Mouse (Mus musculus) liver, postnatal 0 days (tissue): ENCODE measurements around the gene Gm10912. TPM values are rescaled to one million over a fixed set of nuclear protein-coding genes. Genes with fewer than 3 reads are reported as not detected.

Source experiments
- ATAC-seq: fragments of 200-750 bp; cut with Nextera tagmentation; 2 replicates; pipeline ENCODE4 v1.8.0; 2017; ENCODE audit warnings: mild to moderate bottlenecking, moderate library complexity
- DNase-seq: peaks from one replicate; pipeline ENCODE4 v3.0.0-alpha.2; 2016
- H3K27ac ChIP-seq: fragments of 300-500 bp; sonication (generic); 2 replicates; pipeline ENCODE4 v1.5.1; 2014; ENCODE audit warnings: antibody characterized with exemption, moderate library complexity, mild to moderate bottlenecking, low read depth
- H3K27me3 ChIP-seq: fragments of 300-500 bp; sonication (generic); 2 replicates; pipeline ENCODE4 v1.6.1; 2014; ENCODE audit warnings: low read length, control low read depth, mixed read lengths; ENCODE audit not compliant: insufficient read depth
- H3K36me3 ChIP-seq: fragments of 300-500 bp; sonication (generic); replicated peaks from 2 replicates; pipeline ENCODE4 v1.6.1; 2014; ENCODE audit warnings: mild to moderate bottlenecking, control low read depth, low read length, moderate library complexity, mixed read lengths; ENCODE audit not compliant: insufficient read depth
- H3K4me1 ChIP-seq: fragments of 300-500 bp; sonication (generic); 2 replicates; pipeline ENCODE4 v1.6.1; 2014; ENCODE audit warnings: antibody characterized with exemption, mild to moderate bottlenecking, control low read depth; ENCODE audit not compliant: insufficient read depth
- H3K4me2 ChIP-seq: fragments of 300-500 bp; sonication (generic); 2 replicates; pipeline ENCODE4 v1.6.1; 2014; ENCODE audit warnings: low read depth, mild to moderate bottlenecking, low read length, moderate library complexity, mixed read lengths
- H3K4me3 ChIP-seq: fragments of 300-500 bp; sonication (generic); 2 replicates; pipeline ENCODE4 v1.5.1; 2014; ENCODE audit warnings: low read depth, low read length
- H3K9ac ChIP-seq: fragments of 300-500 bp; sonication (generic); replicated peaks from 2 replicates; pipeline ENCODE4 v1.6.1; 2014; ENCODE audit warnings: mild to moderate bottlenecking, moderate library complexity
- H3K9me3 ChIP-seq: fragments of 300-500 bp; sonication (generic); 2 replicates; pipeline ENCODE4 v1.6.1; 2016; ENCODE audit warnings: mild to moderate bottlenecking, control low read depth, low read length, mixed read lengths
- CTCF ChIP-seq: sonication (generic); IDR thresholded peaks from 2 replicates; pipeline ENCODE4 v1.5.1; 2016; ENCODE audit warnings: antibody characterized with exemption, low read depth
- EP300 ChIP-seq: IDR thresholded peaks from 2 replicates; pipeline ENCODE4 v1.6.1; 2016; ENCODE audit warnings: antibody characterized with exemption, low read depth, mild to moderate bottlenecking
- WGBS: fragments of 180-500 bp; shearing (Covaris S2); extraction: QIAGEN DNeasy Blood & Tissue Kit; methylation state at CpG from one replicate; pipeline ENCODE4 v1.1.7; 2014; ENCODE audit not compliant: insufficient replicate concordance; 5-methylcytosine and 5-hydroxymethylcytosine counted together
- polyA plus RNA-seq: library from polyadenylated mRNA; unstranded; fragments of >200 nt; fragmentation: Nextera tagmentation; extraction: Ambion mirVana; gene quantifications from 2 replicates; pipeline ENCODE4 v1.2.1, GENCODE M21; 2015

Gm10912 gene
- polyA plus RNA-seq, 1 experiment from 2014 or later = 0.11 TPM

- 61% methylated on average over 5 of the region's 5 CpGs for WGBS
- H3K4me1 ChIP-seq = peaks cover 17% of the 10 kb centered on the region
- peak; percentile 33 for DNase-seq
- peaks cover 50% of the 10 kb centered on the region for H3K36me3 ChIP-seq
- H3K27me3 ChIP-seq = no peaks in the 10 kb centered on the region
- H3K4me2 ChIP-seq = peak overlapping the region; percentile 26; the same call in 1 of the 2 replicates
- TF ChIP-seq EP300 (no peak), CTCF (no peak)
- H3K27ac ChIP-seq = peak overlapping the region; percentile 67
- no peak overlapping the region for H3K4me3 ChIP-seq
- no peaks in the 10 kb centered on the region for H3K9me3 ChIP-seq
- no peak overlapping the region for H3K9ac ChIP-seq
- ATAC-seq = peak; percentile 67
Observed at GRCm38 (mm10) chr2:104041632-104042031, 24.0 kb upstream of the Gm10912 start.

- no peak for DNase-seq
- no peak overlapping the region for H3K9ac ChIP-seq
- H3K4me1 ChIP-seq = peaks cover 17% of the 10 kb centered on the region
- no peak for ATAC-seq
- H3K27ac ChIP-seq = no peak overlapping the region
- peaks cover 45% of the 10 kb centered on the region for H3K36me3 ChIP-seq
- H3K4me2 ChIP-seq = no peak overlapping the region
- TF ChIP-seq CTCF (no peak), EP300 (no peak)
- H3K4me3 ChIP-seq = no peak overlapping the region
- WGBS = 93% methylated on average over 15 of the region's 15 CpGs
- H3K27me3 ChIP-seq = no peaks in the 10 kb centered on the region
- no peaks in the 10 kb centered on the region for H3K9me3 ChIP-seq
Observed at GRCm38 (mm10) chr2:104042766-104043165, 22.9 kb upstream of the Gm10912 start.

GRCm38 (mm10) chr2:104043624-104044478, 21.8 kb upstream of the Gm10912 start:
- peak overlapping the region; percentile 48; the same call in 1 of the 2 replicates for H3K27ac ChIP-seq
- no peak overlapping the region for H3K9ac ChIP-seq
- H3K4me2 ChIP-seq = no peak overlapping the region
- TF ChIP-seq EP300 = no peak
- no peak for TF ChIP-seq CTCF
- no peaks in the 10 kb centered on the region for H3K9me3 ChIP-seq
- DNase-seq (no peak), ATAC-seq (peak; percentile 60; the same call in 1 of the 2 replicates)
- peaks cover 17% of the 10 kb centered on the region for H3K4me1 ChIP-seq
- 49% methylated on average over 5 of the region's 5 CpGs for WGBS
- no peaks in the 10 kb centered on the region for H3K27me3 ChIP-seq
- peaks cover 50% of the 10 kb centered on the region for H3K36me3 ChIP-seq
- no peak overlapping the region for H3K4me3 ChIP-seq

GRCm38 (mm10) chr2:104044479-104045080, 21.0 kb upstream of the Gm10912 start:
- H3K4me2 ChIP-seq = no peak overlapping the region
- no peaks in the 10 kb centered on the region for H3K9me3 ChIP-seq
- no peaks in the 10 kb centered on the region for H3K27me3 ChIP-seq
- peak; percentile 27; the same call in 1 of the 2 replicates for ATAC-seq
- H3K9ac ChIP-seq = no peak overlapping the region
- peaks cover 17% of the 10 kb centered on the region for H3K4me1 ChIP-seq
- H3K27ac ChIP-seq = 0 out of 2 replicates have a peak overlapping the region, but pooled peaks have one; percentile 48
- no peak for TF ChIP-seq CTCF
- peak; percentile 64 for TF ChIP-seq EP300
- 40% methylated on average over 1 of the region's 1 CpGs for WGBS
- H3K36me3 ChIP-seq = peaks cover 50% of the 10 kb centered on the region
- no peak overlapping the region for H3K4me3 ChIP-seq
- DNase-seq = no peak

GRCm38 (mm10) chr2:104058381-104058780, 7.2 kb upstream of the Gm10912 start:
- Histone ChIP-seq H3K36me3 (peaks cover 61% of the 10 kb centered on the region), H3K4me3 (no peak overlapping the region), H3K27me3 (no peaks in the 10 kb centered on the region), H3K4me2 (no peak overlapping the region), H3K4me1 (no peaks in the 10 kb centered on the region), H3K9ac (no peak overlapping the region), H3K27ac (no peak overlapping the region), H3K9me3 (no peaks in the 10 kb centered on the region)
- ATAC-seq (no peak), DNase-seq (no peak)
- TF ChIP-seq EP300 = no peak
- TF ChIP-seq CTCF = no peak
- 81% methylated on average over 1 of the region's 1 CpGs for WGBS

- H3K4me2 ChIP-seq = no peak overlapping the region
- peaks cover 55% of the 10 kb centered on the region for H3K36me3 ChIP-seq
- 91% methylated on average over 4 of the region's 4 CpGs for WGBS
- no peak overlapping the region for H3K9ac ChIP-seq
- H3K4me3 ChIP-seq = no peak overlapping the region
- H3K27me3 ChIP-seq = no peaks in the 10 kb centered on the region
- ATAC-seq (no peak), DNase-seq (no peak)
- H3K9me3 ChIP-seq = no peaks in the 10 kb centered on the region
- peaks cover 2% of the 10 kb centered on the region; the same call in 1 of the 2 replicates for H3K4me1 ChIP-seq
- TF ChIP-seq CTCF (no peak), EP300 (no peak)
- H3K27ac ChIP-seq = no peak overlapping the region
Observed at GRCm38 (mm10) chr2:104058954-104059353, 6.7 kb upstream of the Gm10912 start.
